Mouse (Mus musculus) layer of hippocampus, postnatal 25 days (tissue): ENCODE measurements around the gene Uox. TPM values are rescaled to one million over a fixed set of nuclear protein-coding genes. Genes with fewer than 3 reads are reported as not detected.

Experiments
- DNase-seq, 2 experiments: peaks; one replicate each; pipeline ENCODE4 v3.0.0; 2022; ENCODE audit warnings: mixed read lengths in 2 of 2, low spot score in 1 of 2; ENCODE audit errors: extremely low spot score in 1 of 2
- total RNA-seq, 2 experiments: library from RNA; stranded (reverse); gene quantifications; 2 replicates each; pipeline ENCODE4 v1.2.3; 2021

Gene Uox
- total RNA-seq, 2 experiments from 2014 or later: not detected

GRCm38 (mm10) chr3:146675101-146675500 is 104.9 kb downstream of the Uox start:
- no peak for DNase-seq

GRCm38 (mm10) chr3:146676193-146676592 is 106.0 kb downstream of the Uox start:
- no peak for DNase-seq

- no peak for DNase-seq
These were observed 109.4 kb downstream of the Uox start for GRCm38 (mm10) chr3:146679646-146680045.

- no peak for DNase-seq
These were observed 110.4 kb downstream of the Uox start for GRCm38 (mm10) chr3:146680625-146681024.

- no peak for DNase-seq
These were observed 111.5 kb downstream of the Uox start for GRCm38 (mm10) chr3:146681696-146682095.

Other genes starting within 250 kb of the Uox start
- gene Ssx2ip, start 165.8 kb upstream of the Uox start, total RNA-seq: 100 to 1,000 TPM; 109 to 127 TPM
- 1 to 10 TPM; 6.5 to 6.9 TPM for gene Ctbs, start 120.6 kb upstream of the Uox start, total RNA-seq
- 1 to 10 TPM; 2.3 to 4.0 TPM for gene Spata1, start 70.7 kb upstream of the Uox start, total RNA-seq
- gene Gng5, start 70.6 kb upstream of the Uox start, total RNA-seq: 10 to 100 TPM; 45.0 to 46.0 TPM
- 10 to 100 TPM; 14.6 to 17.5 TPM for gene Rpf1, start 49.0 kb upstream of the Uox start, total RNA-seq
- not detected for gene Dnase2b, start 45.2 kb downstream of the Uox start, total RNA-seq
- gene 4930503B20Rik, start 80.9 kb downstream of the Uox start, total RNA-seq: not detected
- not detected for gene Samd13, start 115.2 kb downstream of the Uox start, total RNA-seq
- 100 to 1,000 TPM; 234 to 269 TPM for gene Prkacb, start 242.6 kb downstream of the Uox start, total RNA-seq